Comparison of ENCODE assay signal across 7 mouse cellular contexts in genomic region chr7:54836437-54836836, GRCm38 (mm10). TPM values are rescaled to one million over a fixed set of nuclear protein-coding genes. Genes with fewer than 3 reads are reported as not detected.
DNase-seq lines count a peak whose midpoint lies in the region; ATAC-seq and TF ChIP-seq lines count a peak whose summit lies in the region.

No protein-coding gene starts in this region.

- no peaks in the 10 kb centered on the region for H3K36me3 ChIP-seq in limb, embryonic 15.5 days

- H3K4me2 ChIP-seq in limb, embryonic 15.5 days, result peak overlapping the region; percentile 68; the same call in 1 of the 2 replicates

- peaks cover 9% of the 10 kb centered on the region for H3K4me1 ChIP-seq in limb, embryonic 15.5 days

- peaks cover 14% of the 10 kb centered on the region for H3K27me3 ChIP-seq in limb, embryonic 15.5 days

- no peak overlapping the region for H3K9ac ChIP-seq in limb, embryonic 15.5 days

- peak; percentile 70 for DNase-seq in Muller cell, postnatal 12 days (ENCODE audit: inconsistent ontology term)
- peak; percentile 51 for DNase-seq in brain, embryonic 14.5 days (ENCODE audit: low read depth)
- peak; percentile 31 to 36 for DNase-seq in frontal cortex, postnatal 14 days (ENCODE audit: low spot score in 2 of 2)
- no peak for DNase-seq in urinary bladder, adult 18-20 months (ENCODE audit: low spot score in 2 of 2)
- no peak for DNase-seq in urinary bladder, postnatal 4 days (ENCODE audit: low spot score in 2 of 2)

- no peaks in the 10 kb centered on the region for H3K9me3 ChIP-seq in limb, embryonic 15.5 days

- no peak overlapping the region for H3K27ac ChIP-seq in limb, embryonic 15.5 days

- WGBS in limb, embryonic 15.5 days, result 60% methylated on average over 5 of the region's 5 CpGs

- no peak for TF ChIP-seq CTCF in brain, embryonic 14.5 days (IDR thresholded peaks at IDR 0.05; ENCODE audit: borderline replicate concordance, extremely low read depth, insufficient read depth, insufficient read length)

- TF ChIP-seq POLR2A in brain, embryonic 14.5 days (IDR thresholded peaks at IDR 0.05; ENCODE audit: borderline replicate concordance, extremely low read depth, insufficient read depth, insufficient read length, poor library complexity, severe bottlenecking), result no peak

- H3K4me3 ChIP-seq in limb, embryonic 15.5 days, result peak overlapping the region; percentile 38; the same call in 1 of the 2 replicates

- no peak for ATAC-seq in limb, embryonic 15.5 days (ENCODE audit: insufficient number of reproducible peaks, low FRiP score, low TSS enrichment, low read depth)
- ATAC-seq in inflammation-experienced regulatory T-cells, adult 6 months, result no peak

RNA-seq across cellular contexts. Expression of gene Luzp2, which starts 1.1 kb away (rescaled TPM):
- 7.8 and 16.7 TPM in 2 replicates for polyA plus RNA-seq in brain, embryonic 14.5 days (2012; rRNA removed)
- polyA plus RNA-seq in limb, embryonic 15.5 days (2015; fragmentation: Nextera tagmentation; extraction: Ambion mirVana), result 1.7 and 1.8 TPM in 2 replicates
- not detected for polyA plus RNA-seq in inflammation-experienced regulatory T-cells, adult 6 months (2017; shearing (Covaris generic))

Comparison
In these comparisons a context has a peak if more than half of its experiments do, and no peak if none do; other contexts are left out.
1. DNase-seq: peak in Muller cell, postnatal 12 days (single experiment), brain, embryonic 14.5 days (single experiment) and frontal cortex, postnatal 14 days (2 of 2); none in urinary bladder, adult 18-20 months (0 of 2) and urinary bladder, postnatal 4 days (0 of 2).